Mouse (Mus musculus) ES-E14 (cell line): ENCODE data around the gene Ctnna3. TPM values are rescaled to one million over a fixed set of nuclear protein-coding genes. Genes with fewer than 3 reads are reported as not detected.

Source experiments
- DNase-seq: peaks from one replicate; pipeline ENCODE4 v3.0.0-alpha.2; 2013; ENCODE audit warnings: low read depth, low spot score
- H3K27ac ChIP-seq: 2 replicates; pipeline ENCODE4 v1.5.1; 2012; ENCODE audit warnings: low read depth, mild to moderate bottlenecking, low read length, moderate library complexity, mixed read lengths; ENCODE audit not compliant: poor library complexity, insufficient read depth, severe bottlenecking
- H3K36me3 ChIP-seq: 2 replicates; pipeline ENCODE4 v1.6.1; 2012; ENCODE audit warnings: mild to moderate bottlenecking, low read length, moderate library complexity, mixed read lengths; ENCODE audit not compliant: control insufficient read depth, poor library complexity, insufficient read depth, severe bottlenecking
- H3K4me1 ChIP-seq, 2 experiments: fragments of 150-350 bp in 1 of 2; sonication (generic) in 1 of 2; 2 replicates each; pipeline ENCODE4 v1.6.1; 2012; ENCODE audit warnings: low read length in 2 of 2, mild to moderate bottlenecking in 1 of 2, mixed read lengths in 1 of 2; ENCODE audit not compliant: control insufficient read depth in 2 of 2, insufficient read depth in 2 of 2, poor library complexity in 1 of 2
- H3K4me3 ChIP-seq, 2 experiments: fragments of 150-350 bp in 1 of 2; sonication (generic) in 1 of 2; 2 replicates each; pipeline ENCODE4 v1.5.1; 2012; ENCODE audit warnings: low read length in 2 of 2, low read depth in 1 of 2, mild to moderate bottlenecking in 1 of 2, mixed read lengths in 1 of 2; ENCODE audit not compliant: insufficient read depth in 1 of 2, poor library complexity in 1 of 2, severe bottlenecking in 1 of 2
- H3K9ac ChIP-seq: 2 replicates; pipeline ENCODE4 v1.6.1; 2012; ENCODE audit warnings: low read depth, mild to moderate bottlenecking, low read length, mixed read lengths; ENCODE audit not compliant: poor library complexity, insufficient read depth, severe bottlenecking
- H3K9me3 ChIP-seq: fragments of 150-350 bp; sonication (generic); 2 replicates; pipeline ENCODE4 v1.6.1; 2012; ENCODE audit warnings: low read depth, mild to moderate bottlenecking, low read length; ENCODE audit not compliant: control insufficient read depth, insufficient read depth
- CHD2 ChIP-seq: IDR thresholded peaks from 2 replicates; pipeline ENCODE4 v1.6.1; 2014; ENCODE audit warnings: mild to moderate bottlenecking, low read depth, low read length, inconsistent platforms
- HCFC1 ChIP-seq: IDR thresholded peaks from 2 replicates; pipeline ENCODE4 v1.6.1; 2012; ENCODE audit warnings: low read length, inconsistent platforms, borderline replicate concordance; ENCODE audit not compliant: insufficient read depth
- MAFK ChIP-seq: IDR thresholded peaks from 2 replicates; pipeline ENCODE4 v1.6.1; 2014; ENCODE audit warnings: mild to moderate bottlenecking, low read depth, low read length, inconsistent platforms; ENCODE audit not compliant: insufficient read depth
- ZC3H11A ChIP-seq: IDR thresholded peaks from 2 replicates; pipeline ENCODE4 v1.6.1; 2012; ENCODE audit warnings: low read depth, mild to moderate bottlenecking, inconsistent platforms, low read length, borderline replicate concordance
- ZNF384 ChIP-seq: IDR thresholded peaks from 2 replicates; pipeline ENCODE4 v1.6.1; 2012; ENCODE audit warnings: low read depth, low read length, inconsistent platforms
- in situ Hi-C, 2 experiments: fragments of 600-800 bp; cut with MboI; formaldehyde crosslinking; loops; one replicate each; pipeline ENCODE4 v1.15.1; 2025; ENCODE audit warnings: low sequenced_read_pairs in 2 of 2, inconsistent platforms in 1 of 2; ENCODE audit not compliant: unreplicated experiment in 2 of 2
- total RNA-seq: library from RNA; depleted of rRNA; stranded (reverse); fragments of 300-350 nt; gene quantifications from 2 replicates; pipeline ENCODE4 v1.2.3, GENCODE M21; 2012

Ctnna3 gene
- total RNA-seq, 1 experiment, result not detected

GRCm38 (mm10) chr10:63637987-63638386, 208.1 kb downstream of the Ctnna3 start:
- Histone ChIP-seq H3K4me1 (no peaks in the 10 kb centered on the region), H3K27ac (no peak overlapping the region), H3K9ac (no peak overlapping the region), H3K36me3 (no peaks in the 10 kb centered on the region), H3K4me3 (no peak overlapping the region), H3K9me3 (no peaks in the 10 kb centered on the region)
- in situ Hi-C loops, result no loop called here
- TF ChIP-seq ZC3H11A (no peak), CHD2 (no peak), MAFK (no peak), HCFC1 (no peak), ZNF384 (no peak)
- no peak for DNase-seq

GRCm38 (mm10) chr10:63647300-63647699, 217.4 kb downstream of the Ctnna3 start:
- H3K4me1 ChIP-seq, result no peaks in the 10 kb centered on the region
- H3K9ac ChIP-seq, result no peak overlapping the region
- H3K9me3 ChIP-seq, result no peaks in the 10 kb centered on the region
- no peak for TF ChIP-seq ZNF384
- TF ChIP-seq ZC3H11A, result no peak
- TF ChIP-seq CHD2, result no peak
- no peak for TF ChIP-seq MAFK
- TF ChIP-seq HCFC1, result no peak
- H3K36me3 ChIP-seq, result no peaks in the 10 kb centered on the region
- no peak for DNase-seq
- H3K4me3 ChIP-seq, result no peak overlapping the region
- H3K27ac ChIP-seq, result no peak overlapping the region
- in situ Hi-C loops, result no loop called here

DNA sequence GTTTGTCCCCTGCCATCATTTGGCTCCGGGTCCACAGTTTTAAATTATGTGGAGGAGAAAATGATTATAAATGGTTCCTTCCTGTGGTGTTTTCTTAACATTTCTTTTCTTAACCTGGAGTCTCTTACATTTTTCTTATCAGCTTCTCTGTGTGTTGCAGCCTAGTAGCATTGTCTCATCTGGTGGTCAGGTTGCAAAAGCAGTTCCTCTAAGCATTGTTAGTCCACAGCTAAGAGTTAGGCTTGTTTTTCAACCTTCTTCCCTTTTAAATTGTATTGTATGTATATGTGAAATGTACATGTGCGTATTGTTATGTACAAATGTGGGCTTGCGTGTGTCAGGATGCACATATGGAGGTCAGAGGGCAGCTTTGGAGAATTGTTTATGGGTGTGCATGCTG, 220.4 kb downstream of the Ctnna3 start:
- H3K4me1 ChIP-seq, result no peaks in the 10 kb centered on the region
- no peak overlapping the region for H3K4me3 ChIP-seq
- no peak overlapping the region for H3K27ac ChIP-seq
- no peaks in the 10 kb centered on the region for H3K9me3 ChIP-seq
- no peak for DNase-seq
- no peak overlapping the region for H3K9ac ChIP-seq
- no peak for TF ChIP-seq CHD2
- no peak for TF ChIP-seq MAFK
- no peak for TF ChIP-seq ZNF384
- TF ChIP-seq ZC3H11A, result no peak
- no peak for TF ChIP-seq HCFC1
- no peaks in the 10 kb centered on the region for H3K36me3 ChIP-seq
- in situ Hi-C loops, result no loop called here

DNA sequence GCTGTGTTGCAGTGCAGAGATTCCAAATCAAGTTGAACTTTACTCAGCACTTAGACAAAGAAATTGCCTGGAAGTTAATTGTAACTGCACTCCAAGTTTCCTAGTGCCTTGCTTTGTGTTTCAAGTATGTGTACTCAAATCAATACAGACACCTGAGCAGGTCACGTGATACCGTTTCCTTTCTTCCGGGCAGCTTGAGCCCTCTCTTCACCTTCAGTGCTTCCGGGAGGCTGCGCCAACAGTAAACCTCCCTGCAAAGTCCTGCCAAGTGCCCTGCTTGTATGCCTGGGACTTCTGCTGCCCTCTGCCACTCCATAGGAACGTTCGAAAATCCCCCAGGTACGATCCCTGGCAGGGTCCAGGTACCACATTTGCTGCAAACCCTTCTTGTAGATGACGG, 223.0 kb downstream of the Ctnna3 start:
- Histone ChIP-seq H3K4me1 (no peaks in the 10 kb centered on the region), H3K36me3 (no peaks in the 10 kb centered on the region), H3K9ac (no peak overlapping the region), H3K27ac (no peak overlapping the region), H3K9me3 (no peaks in the 10 kb centered on the region), H3K4me3 (no peak overlapping the region)
- TF ChIP-seq ZNF384 (no peak), CHD2 (no peak), HCFC1 (no peak), ZC3H11A (no peak), MAFK (no peak)
- in situ Hi-C loops, result no loop called here
- DNase-seq, result no peak

- in situ Hi-C loops, result no loop called here
- H3K4me1 ChIP-seq, result no peaks in the 10 kb centered on the region
- no peak for TF ChIP-seq MAFK
- TF ChIP-seq HCFC1, result no peak
- no peak for TF ChIP-seq CHD2
- no peak for TF ChIP-seq ZNF384
- TF ChIP-seq ZC3H11A, result no peak
- H3K9ac ChIP-seq, result no peak overlapping the region
- DNase-seq, result no peak
- no peak overlapping the region for H3K27ac ChIP-seq
- H3K36me3 ChIP-seq, result no peaks in the 10 kb centered on the region
- no peak overlapping the region for H3K4me3 ChIP-seq
- no peaks in the 10 kb centered on the region for H3K9me3 ChIP-seq
These were observed 223.7 kb downstream of the Ctnna3 start for GRCm38 (mm10) chr10:63653571-63653970.
